Mouse (Mus musculus) stomach, embryonic 16.5 days (tissue): ENCODE measurements at regions not wholly inside any gene's neighbourhood (a gene's known extent, or its start where the extent isn't known, plus 50 kb on each side); places are given as distances from the start of the nearest gene placed in this dataset.

Experiments
- ATAC-seq: fragments of 200-750 bp; cut with Nextera tagmentation; 2 replicates; pipeline ENCODE4 v1.8.0; 2017; ENCODE audit warnings: moderate number of reproducible peaks, moderate TSS enrichment; ENCODE audit not compliant: insufficient read depth, low FRiP score
- H3K27ac ChIP-seq: fragments of 300-500 bp; sonication (generic); 2 replicates; pipeline ENCODE4 v1.5.1; 2014; ENCODE audit warnings: low read length
- H3K27me3 ChIP-seq: fragments of 300-500 bp; sonication (generic); 2 replicates; pipeline ENCODE4 v1.6.1; 2014; ENCODE audit warnings: low read length, control low read depth, mixed read lengths; ENCODE audit not compliant: control insufficient read depth, insufficient read depth
- H3K36me3 ChIP-seq: fragments of 300-500 bp; sonication (generic); 2 replicates; pipeline ENCODE4 v1.6.1; 2014; ENCODE audit warnings: low read length; ENCODE audit not compliant: control insufficient read depth, insufficient read depth
- H3K4me1 ChIP-seq: fragments of 300-500 bp; sonication (generic); 2 replicates; pipeline ENCODE4 v1.6.1; 2014; ENCODE audit warnings: low read length, control low read depth, mixed read lengths; ENCODE audit not compliant: control insufficient read depth, insufficient read depth
- H3K4me2 ChIP-seq: fragments of 300-500 bp; sonication (generic); 2 replicates; pipeline ENCODE4 v1.6.1; 2014; ENCODE audit warnings: low read depth, low read length, mixed read lengths
- H3K4me3 ChIP-seq: fragments of 300-500 bp; sonication (generic); replicated peaks from 2 replicates; pipeline ENCODE4 v1.5.1; 2014; ENCODE audit warnings: mild to moderate bottlenecking, low read length
- H3K9ac ChIP-seq: fragments of 300-500 bp; sonication (generic); 2 replicates; pipeline ENCODE4 v1.6.1; 2014; ENCODE audit warnings: low read length
- H3K9me3 ChIP-seq: fragments of 300-500 bp; sonication (generic); replicated peaks from 2 replicates; pipeline ENCODE4 v1.6.1; 2016; ENCODE audit warnings: low read length, control low read depth; ENCODE audit not compliant: control insufficient read depth
- WGBS: fragments of 180-500 bp; shearing (Covaris S2); extraction: QIAGEN DNeasy Blood & Tissue Kit; methylation state at CpG from one replicate; pipeline ENCODE4 v1.1.7; 2014; 5-methylcytosine and 5-hydroxymethylcytosine counted together

DNA sequence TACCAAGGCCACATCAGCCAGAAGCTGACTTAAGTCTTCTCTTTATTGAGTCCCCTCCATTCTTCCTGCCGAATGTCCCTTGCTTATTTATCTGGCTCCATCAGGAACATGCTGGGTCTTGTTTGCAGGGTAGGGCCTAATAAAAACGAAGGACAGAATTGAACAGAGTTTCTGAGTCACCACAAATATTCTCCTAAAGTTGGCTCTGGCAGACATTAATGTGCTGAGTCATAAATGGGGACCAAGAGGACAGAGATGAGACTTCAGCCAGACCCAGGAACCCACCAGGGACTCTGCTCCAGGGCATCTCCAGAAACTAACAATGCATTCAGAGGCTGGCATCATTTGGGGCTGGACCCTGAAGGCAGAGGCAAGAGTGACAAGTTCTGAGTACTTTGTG is 143.4 kb upstream of the Nectin1 start:
- no peak overlapping the region for H3K4me3 ChIP-seq
- no peaks in the 10 kb centered on the region for H3K9me3 ChIP-seq
- H3K4me2 ChIP-seq, result no peak overlapping the region
- no peak overlapping the region for H3K9ac ChIP-seq
- ATAC-seq, result no peak
- H3K27me3 ChIP-seq, result no peaks in the 10 kb centered on the region
- 47% methylated on average over 2 of the region's 2 CpGs for WGBS
- no peak overlapping the region for H3K27ac ChIP-seq
- H3K36me3 ChIP-seq, result no peaks in the 10 kb centered on the region
- H3K4me1 ChIP-seq, result no peaks in the 10 kb centered on the region

DNA sequence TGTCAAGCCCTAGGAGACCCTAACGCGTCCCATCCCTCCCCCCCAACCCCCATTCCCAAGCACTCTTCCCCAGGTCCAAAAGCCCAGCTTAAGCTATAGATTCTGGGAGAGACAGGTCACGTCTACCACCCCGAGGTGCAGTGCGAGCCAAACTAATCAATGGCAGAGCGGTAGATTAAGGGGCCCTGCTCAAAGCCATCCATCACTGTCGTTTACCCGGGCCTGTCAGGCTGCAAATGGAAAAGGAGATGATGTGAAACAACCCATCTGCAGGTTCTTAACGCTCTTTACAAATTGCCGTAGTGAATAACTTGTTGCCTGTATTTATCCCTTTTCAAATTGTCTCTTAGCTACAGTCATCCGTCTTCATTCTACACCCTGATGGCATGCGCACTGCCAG is 126.2 kb upstream of the Nectin1 start:
- H3K4me2 ChIP-seq, result no peak overlapping the region
- H3K4me1 ChIP-seq, result no peaks in the 10 kb centered on the region
- H3K9me3 ChIP-seq, result no peaks in the 10 kb centered on the region
- ATAC-seq, result no peak
- 5% methylated on average over 12 of the region's 12 CpGs for WGBS
- no peak overlapping the region for H3K27ac ChIP-seq
- no peaks in the 10 kb centered on the region for H3K27me3 ChIP-seq
- H3K36me3 ChIP-seq, result no peaks in the 10 kb centered on the region
- no peak overlapping the region for H3K4me3 ChIP-seq
- H3K9ac ChIP-seq, result no peak overlapping the region

DNA sequence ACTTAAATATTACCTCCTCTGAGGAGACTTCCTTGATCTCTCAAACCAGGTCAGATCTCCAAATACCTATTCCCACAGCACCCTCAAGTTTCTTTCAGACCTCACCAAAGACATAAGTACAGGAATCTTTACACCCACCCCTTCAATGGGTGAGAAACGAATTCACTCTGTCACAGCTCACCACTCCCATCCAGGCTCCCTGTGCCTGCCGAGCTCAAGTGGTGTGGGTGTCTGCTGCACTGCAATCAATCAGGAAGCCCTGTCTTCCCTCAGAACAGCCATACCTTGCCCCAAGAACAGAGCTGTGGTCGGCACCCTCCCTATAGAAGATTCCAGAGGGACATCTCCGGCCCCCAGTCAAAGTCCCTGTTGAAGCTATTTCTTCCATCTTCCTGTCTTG is 116.2 kb upstream of the Nectin1 start:
- H3K9ac ChIP-seq, result no peak overlapping the region
- ATAC-seq, result no peak
- WGBS, result 47% methylated on average over 4 of the region's 4 CpGs
- no peaks in the 10 kb centered on the region for H3K36me3 ChIP-seq
- no peak overlapping the region for H3K27ac ChIP-seq
- H3K4me2 ChIP-seq, result no peak overlapping the region
- no peaks in the 10 kb centered on the region for H3K27me3 ChIP-seq
- no peaks in the 10 kb centered on the region for H3K9me3 ChIP-seq
- no peak overlapping the region for H3K4me3 ChIP-seq
- no peaks in the 10 kb centered on the region for H3K4me1 ChIP-seq

GRCm38 (mm10) chr9:43628786-43629185 is 115.0 kb upstream of the Nectin1 start:
- Histone ChIP-seq H3K9ac (no peak overlapping the region), H3K27me3 (no peaks in the 10 kb centered on the region), H3K36me3 (no peaks in the 10 kb centered on the region), H3K4me2 (no peak overlapping the region), H3K9me3 (no peaks in the 10 kb centered on the region), H3K4me1 (no peaks in the 10 kb centered on the region), H3K4me3 (no peak overlapping the region), H3K27ac (no peak overlapping the region)
- ATAC-seq, result no peak
- 29% methylated on average over 11 of the region's 11 CpGs for WGBS

- Histone ChIP-seq H3K27me3 (no peaks in the 10 kb centered on the region), H3K36me3 (no peaks in the 10 kb centered on the region), H3K9ac (no peak overlapping the region), H3K9me3 (no peaks in the 10 kb centered on the region), H3K4me3 (no peak overlapping the region), H3K27ac (no peak overlapping the region), H3K4me2 (no peak overlapping the region), H3K4me1 (no peaks in the 10 kb centered on the region)
- 79% methylated on average over 11 of the region's 11 CpGs for WGBS
- no peak for ATAC-seq
Measured at GRCm38 (mm10) chr9:43636372-43636965, 107.3 kb upstream of the Nectin1 start.

- 59% methylated on average over 3 of the region's 3 CpGs for WGBS
Measured at GRCm38 (mm10) chr9:43658186-43658585, 85.6 kb upstream of the Nectin1 start.

GRCm38 (mm10) chr9:43659237-43659636 is 84.5 kb upstream of the Nectin1 start:
- no peak overlapping the region for H3K4me2 ChIP-seq
- H3K27ac ChIP-seq, result no peak overlapping the region
- H3K36me3 ChIP-seq, result no peaks in the 10 kb centered on the region
- H3K27me3 ChIP-seq, result no peaks in the 10 kb centered on the region
- H3K9ac ChIP-seq, result no peak overlapping the region
- ATAC-seq, result no peak
- no peaks in the 10 kb centered on the region for H3K4me1 ChIP-seq
- 63% methylated on average over 6 of the region's 6 CpGs for WGBS
- H3K9me3 ChIP-seq, result no peaks in the 10 kb centered on the region
- H3K4me3 ChIP-seq, result no peak overlapping the region

More at GRCm38 (mm10) chr9:43658186-43658585, 85.6 kb upstream of the Nectin1 start:
- H3K4me3 ChIP-seq, result no peak overlapping the region
- H3K36me3 ChIP-seq, result no peaks in the 10 kb centered on the region
- no peak for ATAC-seq
- no peak overlapping the region for H3K4me2 ChIP-seq
- H3K9me3 ChIP-seq, result no peaks in the 10 kb centered on the region
- no peak overlapping the region for H3K9ac ChIP-seq
- no peak overlapping the region for H3K27ac ChIP-seq
- no peaks in the 10 kb centered on the region for H3K27me3 ChIP-seq
- no peaks in the 10 kb centered on the region for H3K4me1 ChIP-seq

DNA sequence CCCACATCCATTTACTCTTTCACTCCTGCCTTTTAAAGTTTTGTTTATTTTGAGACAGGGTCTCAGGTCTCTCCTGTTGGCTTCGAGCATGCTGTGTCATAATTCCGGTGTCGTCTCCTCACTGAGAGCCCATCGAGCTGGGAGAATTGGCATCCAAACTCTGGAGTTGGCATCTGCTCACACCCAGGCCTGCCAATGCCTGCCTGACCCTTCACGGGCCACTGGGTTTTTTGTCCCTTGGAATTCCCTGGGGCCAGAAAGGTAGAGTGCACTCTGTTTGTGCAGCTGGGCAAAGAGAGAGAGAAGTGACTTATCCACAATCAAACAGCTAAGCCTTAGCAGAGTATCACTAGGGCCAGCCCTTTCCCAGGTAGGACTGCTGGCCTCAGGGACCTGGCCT is 83.6 kb upstream of the Nectin1 start:
- Histone ChIP-seq H3K27ac (no peak overlapping the region), H3K27me3 (no peaks in the 10 kb centered on the region), H3K9ac (no peak overlapping the region), H3K36me3 (no peaks in the 10 kb centered on the region), H3K4me3 (no peak overlapping the region), H3K4me1 (no peaks in the 10 kb centered on the region), H3K9me3 (no peaks in the 10 kb centered on the region), H3K4me2 (no peak overlapping the region)
- 61% methylated on average over 5 of the region's 5 CpGs for WGBS
- ATAC-seq, result no peak

GRCm38 (mm10) chr9:43660896-43661563 is 82.8 kb upstream of the Nectin1 start:
- WGBS, result 22% methylated on average over 11 of the region's 11 CpGs

More at GRCm38 (mm10) chr9:43660896-43661563, 82.8 kb upstream of the Nectin1 start:
- no peaks in the 10 kb centered on the region for H3K27me3 ChIP-seq
- no peaks in the 10 kb centered on the region for H3K4me1 ChIP-seq
- no peak overlapping the region for H3K4me2 ChIP-seq
- H3K9ac ChIP-seq, result no peak overlapping the region
- no peak overlapping the region for H3K4me3 ChIP-seq
- ATAC-seq, result no peak
- no peak overlapping the region for H3K27ac ChIP-seq
- H3K36me3 ChIP-seq, result no peaks in the 10 kb centered on the region
- H3K9me3 ChIP-seq, result no peaks in the 10 kb centered on the region
